Mouse (Mus musculus) cortical plate, adult 2 months (tissue): ENCODE results near the gene Pspn.

ENCODE experiments used
- CTCF ChIP-seq: fragments of 200-500 bp; IDR thresholded peaks from 2 replicates; pipeline ENCODE4 v1.5.1; 2011; ENCODE audit warnings: mild to moderate bottlenecking, control low read depth, low read length; ENCODE audit not compliant: insufficient read depth; ENCODE audit errors: extremely low read depth
- POLR2A ChIP-seq: fragments of 200-500 bp; IDR thresholded peaks from 2 replicates; pipeline ENCODE4 v1.6.1; 2011; ENCODE audit warnings: mild to moderate bottlenecking, low read length, control low read depth; ENCODE audit not compliant: insufficient read depth; ENCODE audit errors: extremely low read depth

- TF ChIP-seq POLR2A, result no peak
- no peak for TF ChIP-seq CTCF
Observed at GRCm38 (mm10) chr17:56985656-56986055, 14.2 kb downstream of the Pspn start.
